Mouse (Mus musculus) spleen, postnatal 10 days (tissue): ENCODE data around the gene Tbc1d9.

Experiments used
- DNase-seq, 2 experiments: peaks; one replicate each; pipeline ENCODE4 v3.0.0; 2021 to 2022; ENCODE audit warnings: low spot score in 2 of 2

Tbc1d9 gene

DNA sequence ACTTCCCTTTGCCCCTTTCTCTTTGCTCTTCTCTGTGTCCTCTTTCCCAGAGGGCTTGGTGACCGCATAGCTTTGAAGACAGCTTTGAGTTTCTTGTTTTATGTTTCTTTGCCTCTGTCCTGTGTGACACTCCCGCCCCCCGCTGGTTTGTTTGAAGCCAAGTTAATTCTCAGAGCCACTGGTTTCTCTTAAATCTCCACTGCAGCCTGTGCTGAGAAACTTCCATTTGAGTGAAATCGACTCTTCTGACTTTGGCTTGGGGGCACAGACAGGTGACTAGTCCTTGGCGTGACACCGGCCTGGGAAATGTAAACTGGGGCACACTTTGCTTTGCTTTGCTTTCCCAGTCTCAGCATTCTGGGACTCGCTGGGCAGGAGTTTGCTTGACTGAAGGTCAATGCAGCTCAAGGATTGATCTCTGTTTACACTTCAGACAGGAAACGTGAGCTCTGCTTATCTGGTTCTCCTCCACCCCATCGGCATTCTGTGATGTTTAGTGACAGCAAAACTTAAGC lies 13.1 kb downstream of the Tbc1d9 start:
- DNase-seq: peak in 1 of 2 experiments; percentile 52

DNA sequence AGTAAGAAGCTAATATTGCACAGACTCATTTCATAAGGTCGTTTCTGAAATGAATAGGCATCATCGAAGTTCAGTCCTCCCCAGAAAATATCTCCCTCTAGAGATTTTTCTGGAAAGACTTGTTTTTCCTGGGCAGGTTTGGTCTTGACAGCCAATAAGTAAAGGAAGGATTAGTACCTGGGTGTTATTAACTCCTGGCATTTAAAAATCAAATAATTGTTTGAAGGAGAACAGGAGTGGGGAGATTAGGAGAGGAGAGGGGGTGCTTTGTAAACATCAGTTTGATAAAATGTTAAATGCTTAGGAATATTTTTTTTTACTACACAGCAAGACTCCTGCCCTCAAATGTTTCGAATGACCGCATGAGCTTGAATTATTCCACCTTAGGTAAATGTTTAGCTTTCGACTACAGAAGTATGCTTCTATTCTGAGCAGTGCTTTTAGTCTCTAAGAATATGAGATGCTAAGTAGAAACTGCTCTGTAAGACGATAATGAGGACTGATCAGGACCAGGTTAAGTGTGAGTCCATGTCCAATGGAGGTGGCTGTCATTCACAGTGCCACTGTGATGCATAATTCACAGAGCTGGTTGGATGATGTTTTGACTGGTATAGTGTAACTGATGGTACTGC lies 16.8 kb downstream of the Tbc1d9 start:
- no peak for DNase-seq

DNA sequence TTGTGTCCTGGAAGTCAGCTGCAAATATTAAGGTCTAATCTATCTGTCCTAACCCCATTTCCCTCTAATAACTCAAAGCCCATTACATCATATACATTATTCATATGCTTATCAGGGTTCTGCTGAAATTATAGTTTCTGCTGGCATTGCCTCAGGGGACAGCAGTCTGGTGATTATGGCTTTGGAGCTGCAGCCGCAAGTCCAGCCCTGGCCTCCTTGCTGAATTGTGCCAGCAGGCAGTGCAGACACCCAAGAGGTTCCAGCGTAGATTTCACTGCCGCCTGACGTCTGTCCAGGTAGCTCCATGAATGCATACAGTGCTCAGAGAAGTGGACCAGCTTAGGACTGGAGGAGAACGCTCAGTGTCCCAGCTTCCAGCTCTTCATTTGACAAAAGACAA lies 17.6 kb downstream of the Tbc1d9 start:
- DNase-seq: no peak

DNA sequence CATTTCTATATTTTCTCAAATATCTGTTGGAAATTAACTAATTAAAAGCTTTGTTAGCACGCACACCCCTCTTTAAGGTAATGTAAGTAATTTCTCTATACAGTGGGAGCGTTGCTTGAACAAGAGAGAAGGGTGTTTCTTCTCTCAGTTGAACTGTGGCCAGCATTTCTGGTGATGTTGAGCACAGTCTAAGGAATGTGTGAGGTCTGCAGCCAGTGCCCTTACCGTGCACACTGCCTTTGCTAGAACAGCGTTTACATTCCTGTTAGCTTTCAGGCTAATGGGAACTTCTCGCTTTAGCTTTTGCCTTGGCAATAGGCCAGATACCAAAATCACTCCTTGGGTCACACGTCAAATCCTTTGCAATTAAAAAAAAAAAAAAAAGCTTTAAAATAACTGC lies 21.2 kb downstream of the Tbc1d9 start:
- DNase-seq: no peak

DNA sequence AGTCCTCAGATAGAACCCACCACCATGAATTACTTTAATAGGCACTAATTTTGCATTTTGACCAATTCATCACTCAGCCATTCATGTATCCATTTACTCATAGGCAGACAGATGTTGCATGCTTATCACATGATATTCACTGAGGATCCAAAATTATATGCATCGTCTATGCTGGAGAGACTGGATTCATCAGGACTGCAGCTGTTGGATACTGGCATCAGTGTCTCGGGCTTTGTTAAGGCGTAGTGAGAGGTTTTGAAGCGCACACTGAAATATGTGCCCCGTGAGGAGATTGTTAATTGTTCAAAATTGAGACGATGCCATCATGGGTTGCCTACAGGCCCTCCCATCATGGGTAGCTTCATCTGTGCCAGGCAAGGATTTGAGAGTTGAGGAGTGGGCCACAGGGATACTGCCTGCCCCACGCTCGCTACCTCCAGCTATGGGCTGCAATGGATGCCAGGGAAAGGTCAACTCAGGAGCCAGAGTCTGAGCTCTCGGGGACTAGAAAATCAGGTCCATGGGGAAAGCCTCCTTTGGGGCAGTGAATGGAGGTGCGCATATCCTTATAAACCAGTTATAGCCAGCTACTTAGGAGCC lies 22.3 kb downstream of the Tbc1d9 start:
- no peak for DNase-seq

DNA sequence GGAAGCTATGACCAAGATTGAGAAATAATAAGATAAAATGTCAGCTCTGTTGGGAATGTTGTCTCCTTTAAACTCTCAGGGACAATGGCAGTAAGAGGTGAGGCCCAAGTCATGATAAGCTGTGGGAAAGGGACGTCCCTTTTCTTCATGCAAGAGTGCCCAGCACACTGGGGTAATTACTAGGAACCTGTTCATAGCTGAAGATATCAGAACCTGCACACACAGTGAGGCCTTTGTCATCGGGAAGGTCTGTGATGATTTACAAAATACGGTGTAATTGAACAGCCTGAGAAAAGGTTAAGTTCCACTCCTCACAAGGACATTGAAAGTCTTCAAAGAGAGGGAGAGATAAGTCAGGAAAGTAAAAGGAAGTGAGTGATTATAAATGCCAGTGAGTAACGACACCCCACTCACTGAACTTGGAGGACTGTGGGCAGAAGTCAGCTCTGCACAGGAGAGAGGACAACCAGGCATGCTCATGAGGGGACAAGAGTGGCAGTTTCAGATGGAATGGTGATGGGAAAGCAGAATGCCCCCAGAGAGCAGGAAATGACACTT lies 24.5 kb downstream of the Tbc1d9 start:
- no peak for DNase-seq

DNA sequence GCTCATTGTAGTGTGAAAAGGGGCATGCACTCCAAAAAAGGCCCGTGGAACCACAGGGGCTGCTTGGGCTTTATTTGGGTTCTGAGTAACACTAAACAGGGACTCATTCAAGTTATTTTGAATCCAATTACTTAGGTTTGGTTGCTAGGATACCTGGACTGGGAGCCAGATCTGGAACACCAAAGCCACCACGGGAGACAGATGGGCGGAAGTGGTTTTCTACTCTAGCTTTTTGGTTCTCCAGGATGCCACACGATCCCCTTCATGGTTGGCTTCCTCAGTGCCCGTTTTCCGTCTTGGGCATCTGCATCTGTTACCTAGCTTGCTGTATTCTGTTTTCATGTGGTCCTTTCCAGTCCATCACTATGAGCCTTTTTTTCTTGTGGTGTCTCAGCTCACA lies 30.9 kb downstream of the Tbc1d9 start:
- DNase-seq: no peak

DNA sequence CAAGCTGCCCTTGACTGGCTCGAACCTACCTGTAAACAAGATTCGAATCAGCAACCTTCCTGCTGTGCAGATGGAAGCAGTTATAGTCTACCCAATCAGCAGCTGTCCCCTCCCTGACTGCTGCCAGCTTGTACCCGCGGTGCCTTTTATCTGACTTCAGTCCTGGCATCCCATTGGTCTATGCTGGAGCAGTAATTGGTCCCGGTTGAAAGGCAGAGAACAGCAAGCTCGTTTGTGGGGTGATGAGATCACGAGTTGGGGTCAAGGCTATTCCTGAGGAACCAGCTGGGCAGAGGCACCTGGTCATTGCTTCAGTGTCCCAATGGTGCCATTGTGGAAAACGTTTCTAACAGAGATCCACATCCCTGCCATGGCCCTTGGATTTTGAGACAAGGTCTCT lies 34.6 kb downstream of the Tbc1d9 start:
- no peak for DNase-seq

DNA sequence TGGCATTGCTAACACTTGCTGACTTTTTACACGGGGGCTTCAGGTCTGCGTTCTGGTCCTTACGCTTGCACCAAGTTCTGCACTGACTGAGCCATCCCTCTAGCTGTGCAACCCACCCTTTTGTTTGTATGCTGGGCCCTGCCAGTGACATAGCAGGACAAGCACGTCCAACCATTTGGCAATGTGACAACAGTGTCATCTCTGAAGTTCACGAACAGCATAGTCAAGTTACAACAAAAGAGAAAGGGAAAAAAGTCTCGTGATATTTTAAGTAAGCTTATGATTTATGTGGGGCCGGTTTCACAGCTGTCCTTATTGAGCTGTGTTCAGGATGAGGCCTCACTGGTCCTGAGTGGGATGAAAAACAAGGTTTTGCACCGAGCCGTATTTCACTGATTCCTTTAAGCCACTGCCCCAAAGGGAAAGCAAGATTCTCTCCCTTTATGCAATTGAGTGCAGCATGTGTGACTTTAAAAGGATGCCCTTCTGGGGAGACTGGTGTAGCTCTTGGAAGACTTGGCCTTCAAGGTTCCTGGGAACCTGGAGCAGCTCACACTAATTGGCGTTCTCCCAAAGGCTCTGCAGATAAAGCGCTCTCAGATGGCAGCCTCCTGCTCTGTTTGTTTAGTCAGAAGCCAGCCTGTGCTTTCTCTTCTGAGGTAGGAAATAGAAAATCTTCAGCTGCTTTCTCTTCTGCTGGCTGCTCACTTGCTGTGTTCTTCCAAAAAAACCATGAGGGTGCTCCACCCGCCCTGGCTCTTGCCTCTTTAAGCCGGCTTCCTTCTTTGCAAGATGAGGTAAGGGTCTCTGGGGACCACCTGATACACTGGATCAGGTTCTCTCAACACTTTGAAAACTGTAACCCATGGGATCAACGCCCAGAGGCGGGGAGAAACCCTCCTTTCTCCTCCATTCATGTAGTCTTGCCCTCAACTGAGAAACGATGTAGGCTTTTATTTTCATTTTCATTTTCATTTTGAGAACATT lies 35.3 kb downstream of the Tbc1d9 start:
- DNase-seq: no peak

DNA sequence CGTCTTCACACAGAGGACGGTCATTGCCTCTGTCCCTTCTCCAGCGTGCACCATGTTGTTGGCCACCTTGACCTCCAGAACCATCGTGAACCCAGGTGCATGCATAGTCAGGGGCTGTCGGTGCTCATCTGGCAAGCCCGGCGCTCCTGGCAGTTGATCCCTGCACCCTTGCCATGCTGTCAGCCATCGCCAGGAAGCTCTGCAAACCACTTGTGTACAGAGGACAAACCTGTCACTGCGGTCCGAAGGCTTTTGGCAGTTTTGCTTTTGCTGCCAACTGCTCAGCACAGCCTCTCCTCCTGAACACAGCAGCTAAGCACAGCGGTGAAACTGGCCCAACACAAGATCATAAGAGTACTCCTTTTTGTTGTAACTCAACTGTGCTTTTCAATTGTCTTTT lies 37.8 kb downstream of the Tbc1d9 start:
- DNase-seq: no peak

DNA sequence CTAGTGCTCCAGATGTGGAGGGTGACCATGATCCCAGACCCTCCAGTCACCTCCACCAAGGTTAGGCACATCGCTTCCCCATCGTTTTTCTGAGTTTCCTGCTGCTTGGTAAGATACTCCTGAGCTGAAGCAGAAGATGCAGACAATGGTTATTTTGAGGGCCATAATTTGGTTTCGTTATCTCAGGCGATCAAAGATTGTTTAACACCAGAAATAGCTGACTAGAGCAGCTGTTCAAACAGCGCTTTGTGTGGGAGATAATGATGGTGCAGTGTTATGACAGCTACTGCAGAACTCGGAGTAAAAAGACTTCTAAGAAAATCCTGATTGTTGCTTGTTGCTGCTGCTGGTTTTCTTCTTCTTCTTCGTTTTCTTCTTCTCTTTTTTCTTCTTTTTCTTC lies 40.8 kb downstream of the Tbc1d9 start:
- no peak for DNase-seq

DNA sequence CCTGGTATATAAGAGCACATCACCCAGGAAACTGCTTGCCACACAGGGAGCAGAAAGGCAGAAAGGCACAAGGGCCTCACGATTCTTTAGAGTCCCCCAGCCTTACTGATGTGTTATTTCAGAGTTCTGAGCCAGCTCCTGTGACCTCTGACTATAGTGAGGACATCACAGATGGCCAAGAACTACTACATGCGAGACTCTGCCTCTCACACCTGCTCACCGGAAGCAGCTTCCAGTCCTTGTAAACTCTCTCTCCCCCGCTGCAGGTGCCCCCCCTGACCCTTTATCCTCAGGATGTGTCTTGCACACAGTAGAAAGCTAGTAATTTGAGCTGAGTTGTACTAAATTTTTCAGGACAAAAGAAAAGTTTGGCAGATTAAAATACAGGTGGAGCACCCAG lies 44.4 kb downstream of the Tbc1d9 start:
- no peak for DNase-seq

DNA sequence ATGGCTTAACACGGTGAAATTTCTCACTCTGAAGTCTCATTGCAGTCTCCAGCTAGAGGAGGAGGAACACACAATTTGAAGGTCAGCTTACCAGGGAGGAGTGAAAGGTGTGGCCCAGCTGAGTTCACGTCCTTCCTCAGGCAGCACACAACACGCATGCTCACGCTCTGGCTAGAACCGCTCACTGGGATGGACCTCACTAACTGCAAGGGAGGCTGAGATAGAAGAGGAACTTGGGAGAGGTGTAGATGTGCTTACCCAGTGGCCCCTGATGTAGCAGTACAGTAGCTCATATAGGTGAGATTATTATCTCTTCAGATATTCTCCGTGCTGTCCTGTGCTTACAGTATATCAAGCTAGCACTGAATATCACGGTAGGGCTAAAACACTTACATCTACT lies 45.5 kb downstream of the Tbc1d9 start:
- DNase-seq: no peak

DNA sequence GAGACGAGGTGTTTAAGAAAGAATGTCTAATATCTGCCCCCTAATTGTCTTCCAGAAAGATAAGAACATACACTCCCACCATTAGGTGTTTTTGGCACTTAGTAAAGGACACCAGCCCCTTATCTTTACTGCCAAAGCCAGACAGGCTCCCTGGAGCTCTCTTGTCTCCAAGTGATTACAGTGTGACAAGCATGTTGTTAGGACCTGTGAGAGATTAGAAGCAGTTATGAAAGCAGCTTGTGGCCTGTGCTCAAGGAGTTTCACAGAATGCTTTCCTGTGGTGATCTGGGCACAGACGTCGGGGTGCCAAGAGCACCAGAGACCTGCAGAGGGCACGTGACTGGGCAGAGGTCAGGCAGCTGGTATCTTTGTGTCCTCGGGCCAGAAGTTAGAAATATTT lies 49.9 kb downstream of the Tbc1d9 start:
- DNase-seq: peak; percentile 14 to 20

DNA sequence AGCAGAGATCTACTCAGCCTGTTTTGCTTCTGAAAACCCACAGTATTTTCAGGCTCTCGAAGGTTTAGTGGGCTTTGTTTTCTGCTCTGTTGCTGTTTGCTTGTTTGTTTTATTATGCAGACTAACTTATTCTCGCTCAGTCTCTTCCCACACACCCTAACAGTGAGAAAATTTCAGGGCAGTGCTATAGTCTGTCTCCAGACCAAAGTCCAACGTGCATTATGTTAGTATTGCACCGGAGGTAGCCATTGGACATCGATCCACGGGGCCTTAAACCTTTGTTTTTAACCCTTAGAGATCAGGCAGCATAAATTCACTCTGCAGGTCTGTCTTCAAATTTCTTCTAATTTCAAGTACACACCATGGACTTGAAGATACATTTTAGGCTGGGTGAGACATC lies 51.4 kb downstream of the Tbc1d9 start:
- no peak for DNase-seq

DNA sequence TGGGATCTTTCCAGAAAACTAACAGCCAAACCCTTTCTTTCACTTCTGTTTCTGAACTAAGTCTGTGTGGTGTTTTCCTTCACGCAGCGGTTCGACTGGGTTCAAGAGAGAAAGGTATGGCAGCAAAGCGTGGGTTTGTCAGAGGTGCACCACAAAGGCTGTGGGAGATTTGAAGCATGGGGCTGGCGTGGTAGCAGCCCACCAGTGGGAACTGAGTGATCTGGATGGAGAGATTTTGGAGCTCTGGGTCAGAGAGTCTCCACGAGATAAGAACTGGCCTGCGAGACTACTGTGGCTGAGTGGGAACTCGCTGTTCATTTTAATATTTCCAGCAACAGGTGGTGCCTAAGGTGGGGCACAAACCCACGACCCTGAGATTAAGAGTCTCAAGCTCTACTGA lies 52.0 kb downstream of the Tbc1d9 start:
- DNase-seq: no peak

DNA sequence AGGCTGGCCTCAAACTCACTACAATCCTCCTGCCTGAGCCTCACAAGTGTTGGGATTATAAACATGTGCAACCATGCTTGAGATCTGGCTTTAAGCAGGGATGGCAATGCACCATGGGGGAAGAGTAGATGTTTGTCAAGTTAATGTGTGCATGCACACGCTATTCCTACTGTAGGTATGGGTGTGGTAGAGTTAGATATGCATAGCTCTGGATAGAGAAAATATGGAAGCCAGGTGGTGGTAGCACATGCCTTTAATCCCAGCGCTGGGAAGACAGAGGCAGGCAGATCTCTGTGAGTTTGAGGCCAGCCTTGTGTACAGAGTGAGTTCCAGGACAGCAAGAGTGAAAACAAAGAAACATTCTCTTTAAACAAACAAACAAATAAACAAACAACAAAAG lies 52.7 kb downstream of the Tbc1d9 start:
- no peak for DNase-seq

DNA sequence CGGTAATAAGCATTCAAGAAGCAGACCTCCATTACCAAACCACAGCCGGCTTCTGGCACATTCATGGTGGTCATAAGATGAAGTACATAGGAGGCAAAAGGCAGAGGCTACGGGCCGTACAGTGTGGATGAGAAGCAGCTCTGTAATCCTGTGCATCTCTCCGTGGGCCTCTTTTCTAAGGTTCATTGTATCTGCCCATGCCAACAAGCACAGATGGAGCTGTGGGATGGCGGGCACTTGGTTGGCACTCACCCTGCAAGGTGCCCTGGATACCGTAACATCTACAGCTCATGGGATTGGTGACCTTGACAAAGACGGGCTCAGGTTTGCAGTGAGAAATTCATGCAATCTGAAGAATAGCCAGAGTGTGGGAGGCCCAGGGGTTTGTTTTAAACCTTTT lies 54.2 kb downstream of the Tbc1d9 start:
- no peak for DNase-seq

DNA sequence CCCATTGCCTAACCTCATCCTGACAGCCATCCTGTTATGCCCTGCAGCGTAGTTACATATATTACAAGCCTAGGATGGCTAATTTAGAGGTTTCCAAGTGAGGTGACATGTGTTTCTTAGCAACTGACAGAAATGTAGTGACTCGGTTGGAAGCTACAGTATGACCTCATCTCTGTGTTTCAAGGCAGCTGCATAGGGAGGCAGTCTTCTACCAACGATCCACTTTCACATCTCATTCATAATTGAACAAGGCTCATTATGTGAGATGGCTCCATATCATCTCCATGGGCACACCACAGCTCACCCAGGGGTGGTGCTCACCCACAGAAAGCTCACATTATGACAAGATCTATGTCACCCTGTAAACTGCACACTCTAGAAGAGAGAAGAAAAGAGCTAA lies 55.6 kb downstream of the Tbc1d9 start:
- no peak for DNase-seq

DNA sequence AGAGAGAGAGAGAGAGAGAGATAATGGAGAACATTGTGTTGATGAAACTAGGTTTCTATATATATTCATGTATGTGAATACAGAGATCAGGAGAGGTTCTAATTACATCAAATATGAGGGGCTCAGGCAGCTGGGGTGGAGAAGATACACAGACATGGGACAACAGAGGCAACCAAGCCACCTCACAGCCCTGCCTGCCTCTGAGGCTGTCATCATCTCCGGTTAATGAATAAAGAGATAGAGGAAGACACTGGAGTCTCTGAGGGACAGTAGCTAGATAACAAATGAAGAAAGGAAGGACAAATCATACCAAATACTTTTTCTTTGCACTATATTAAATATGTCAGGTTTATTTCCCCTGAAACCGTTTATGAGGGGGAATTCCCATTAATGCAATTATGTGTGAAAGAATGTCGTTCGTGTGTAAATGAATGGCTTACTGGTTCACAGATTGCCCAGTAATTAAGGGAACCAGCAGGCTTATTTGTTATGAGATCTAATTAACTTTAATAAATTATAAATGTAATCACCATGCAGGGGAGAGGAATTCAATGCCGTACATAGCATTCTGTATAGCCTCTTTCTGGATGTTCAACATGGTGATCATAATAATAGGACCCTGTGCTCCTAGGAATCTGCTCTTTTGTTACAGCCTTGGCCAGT lies 59.7 kb downstream of the Tbc1d9 start:
- no peak for DNase-seq

DNA sequence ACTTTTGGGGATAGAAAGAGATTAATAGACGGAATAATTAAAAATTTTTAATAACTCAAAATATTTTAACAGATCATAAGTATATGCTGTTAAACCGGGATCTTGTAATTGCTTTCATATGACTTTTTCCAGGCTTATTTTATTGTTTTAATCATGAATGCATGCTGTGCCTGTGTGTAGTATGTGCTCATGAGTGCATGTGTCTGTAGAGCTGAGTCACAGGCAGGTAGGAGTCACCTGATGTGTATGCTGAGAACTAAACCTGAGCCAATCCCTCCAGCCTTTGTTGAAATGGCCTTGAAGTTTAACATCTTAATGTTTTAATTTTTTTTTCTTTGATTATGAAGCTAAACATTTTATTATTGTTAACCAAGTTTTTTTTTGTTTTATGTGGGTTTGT lies 60.4 kb downstream of the Tbc1d9 start:
- DNase-seq: no peak

DNA sequence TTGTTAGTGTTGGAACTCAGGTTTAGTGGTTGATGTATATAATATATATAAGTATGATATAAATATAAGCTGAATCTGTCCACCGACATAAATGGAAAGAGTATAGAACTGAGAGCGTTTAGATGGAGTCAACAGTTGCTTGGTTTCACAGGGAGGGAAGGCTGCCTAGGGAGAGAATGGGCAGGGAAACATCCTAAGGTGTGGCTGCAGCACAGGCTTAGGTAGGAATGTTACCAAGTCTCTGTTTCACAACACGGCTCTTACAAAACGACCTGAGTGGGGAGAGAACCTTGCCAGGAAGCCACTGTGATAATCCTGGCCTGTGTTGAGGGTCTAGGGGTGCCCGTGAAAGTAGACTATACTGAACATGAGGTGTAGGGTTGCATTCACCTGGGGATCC lies 62.2 kb downstream of the Tbc1d9 start:
- no peak for DNase-seq
